ENCODE assay signal across 27 mouse cellular contexts in genomic region chr8:46598114-46598513, GRCm38 (mm10).
"Had no signal": no experiment of that assay in that cellular context is flagged by ENCODE, and none has a peak within 500 bp of the region (broad histone marks: within the 10 kb centered on the region; RNA-seq: fewer than 3 reads in every experiment).

No protein-coding gene starts in this region.

- H3K27ac ChIP-seq: gastrocnemius, adult 2 months; heart, adult 2 months; heart, embryonic 10.5 days; hindbrain, embryonic 10.5 days; hindbrain, embryonic 12.5 days; hindbrain, embryonic 14.5 days; intestine, embryonic 15.5 days; layer of hippocampus, adult 2 months; left cerebral cortex, adult 2 months; limb, embryonic 10.5 days; limb, embryonic 12.5 days had no signal

- H3K9ac ChIP-seq: heart, embryonic 12.5 days; hindbrain, embryonic 12.5 days; hindbrain, embryonic 14.5 days; intestine, embryonic 15.5 days; limb, embryonic 12.5 days; liver, embryonic 13.5 days; liver, embryonic 15.5 days had no signal

- H3K4me2 ChIP-seq: heart, embryonic 12.5 days; hindbrain, embryonic 12.5 days; hindbrain, embryonic 14.5 days; intestine, embryonic 15.5 days; limb, embryonic 12.5 days; liver, embryonic 11.5 days; liver, embryonic 13.5 days; liver, embryonic 15.5 days had no signal

- H3K4me3 ChIP-seq: gastrocnemius, adult 2 months; heart, adult 2 months; heart, embryonic 10.5 days; heart, embryonic 12.5 days; hindbrain, embryonic 10.5 days; hindbrain, embryonic 12.5 days; intestine, embryonic 15.5 days; layer of hippocampus, adult 2 months; left cerebral cortex, adult 2 months; limb, embryonic 10.5 days; limb, embryonic 12.5 days; liver, embryonic 13.5 days; liver, embryonic 15.5 days had no signal

- ATAC-seq: hindbrain, embryonic 16.5 days; inflammation-experienced regulatory T-cells, adult 6 months; intestine, embryonic 15.5 days had no signal

- DNase-seq: gastrocnemius, adult 2 months; gastrocnemius, postnatal 10 days; gastrocnemius, postnatal 25 days; heart, adult 2 months; heart, postnatal 10 days; heart, postnatal 4 days; kidney, adult 18-20 months; kidney, adult 8-10 months; kidney, postnatal 10 days; kidney, postnatal 25 days; kidney, postnatal 4 days; liver; liver, embryonic 13.5 days had no signal

- H3K4me1 ChIP-seq: hindbrain, embryonic 10.5 days; hindbrain, embryonic 12.5 days; intestine, embryonic 15.5 days had no signal

- H3K9me3 ChIP-seq: heart, embryonic 10.5 days; heart, embryonic 12.5 days; hindbrain, embryonic 10.5 days; hindbrain, embryonic 12.5 days; intestine, embryonic 15.5 days; limb, embryonic 10.5 days; limb, embryonic 12.5 days; liver, embryonic 13.5 days; liver, embryonic 15.5 days had no signal

- H3K27me3 ChIP-seq: heart, embryonic 12.5 days; hindbrain, embryonic 12.5 days; intestine, embryonic 15.5 days; limb, embryonic 12.5 days; liver, embryonic 13.5 days; liver, embryonic 15.5 days had no signal
